Mouse (Mus musculus) kidney, embryonic 15.5 days (tissue): ENCODE measurements around the gene Ednrb. TPM values are rescaled to one million over a fixed set of nuclear protein-coding genes. Genes with fewer than 3 reads are reported as not detected.
A peak's percentile ranks its signal among the peaks of the same experiment; 100 is the strongest.

Source experiments
- ATAC-seq: fragments of 200-750 bp; cut with Nextera tagmentation; replicated peaks from 2 replicates; pipeline ENCODE4 v1.8.0; 2017; ENCODE audit warnings: moderate TSS enrichment; ENCODE audit not compliant: low FRiP score
- H3K27ac ChIP-seq: fragments of 300-500 bp; sonication (generic); 2 replicates; pipeline ENCODE4 v1.5.1; 2015; ENCODE audit warnings: mild to moderate bottlenecking, inconsistent platforms
- H3K27me3 ChIP-seq: fragments of 300-500 bp; sonication (generic); 2 replicates; pipeline ENCODE4 v1.6.1; 2015; ENCODE audit warnings: inconsistent platforms
- H3K36me3 ChIP-seq: fragments of 300-500 bp; sonication (generic); 2 replicates; pipeline ENCODE4 v1.6.1; 2015; ENCODE audit warnings: inconsistent platforms
- H3K4me1 ChIP-seq: fragments of 300-500 bp; sonication (generic); 2 replicates; pipeline ENCODE4 v1.6.1; 2015; ENCODE audit warnings: inconsistent platforms
- H3K4me2 ChIP-seq: fragments of 300-500 bp; sonication (generic); 2 replicates; pipeline ENCODE4 v1.6.1; 2015; ENCODE audit warnings: moderate library complexity, mild to moderate bottlenecking, inconsistent platforms
- H3K4me3 ChIP-seq: fragments of 300-500 bp; sonication (generic); replicated peaks from 2 replicates; pipeline ENCODE4 v1.5.1; 2015; ENCODE audit warnings: mild to moderate bottlenecking, inconsistent platforms
- H3K9ac ChIP-seq: fragments of 300-500 bp; sonication (generic); 2 replicates; pipeline ENCODE4 v1.6.1; 2015; ENCODE audit warnings: mild to moderate bottlenecking, inconsistent platforms
- H3K9me3 ChIP-seq: fragments of 300-500 bp; sonication (generic); replicated peaks from 2 replicates; pipeline ENCODE4 v1.6.1; 2016; ENCODE audit warnings: inconsistent platforms
- WGBS: fragments of 180-500 bp; shearing (Covaris S2); methylation state at CpG from one replicate; pipeline ENCODE4 v1.1.7; 2015; ENCODE audit warnings: mixed read lengths; 5-methylcytosine and 5-hydroxymethylcytosine counted together
- polyA plus RNA-seq: library from polyadenylated mRNA; unstranded; fragments of >200 nt; fragmentation: Nextera tagmentation; extraction: Ambion mirVana; gene quantifications from 2 replicates; pipeline ENCODE4 v1.2.1, GENCODE M21; 2015

Gene Ednrb
- polyA plus RNA-seq = 47.2 and 48.2 TPM in 2 replicates

DNA sequence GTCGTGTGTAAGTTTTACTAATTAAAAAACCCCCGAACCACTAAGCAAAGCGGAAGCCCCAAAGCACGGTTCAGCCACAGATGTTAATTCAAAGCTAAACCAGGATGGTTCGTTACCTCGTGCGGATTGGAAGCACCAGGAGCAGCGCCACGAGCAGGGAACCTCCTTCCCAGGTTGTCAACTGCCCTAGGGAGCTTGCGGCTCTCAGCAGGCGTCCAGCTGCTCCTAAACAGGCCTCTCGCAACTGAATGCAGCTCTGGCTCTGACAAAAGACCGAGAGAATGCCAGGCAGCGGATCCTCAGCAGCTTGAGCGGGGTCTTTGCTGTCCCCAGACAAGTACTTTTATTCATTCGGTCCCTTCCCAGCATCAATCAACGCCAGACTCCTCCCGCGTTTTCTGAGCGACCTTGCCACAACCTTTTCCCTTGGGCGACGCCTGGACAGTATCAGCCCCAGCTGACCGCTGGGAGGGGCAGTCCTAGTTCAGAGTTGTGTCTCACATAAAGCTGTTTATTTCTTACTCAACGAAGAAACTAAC, at the start of gene Ednrb:
Ednrb (minus strand) TSS at position 392 of the 539 bp plus-strand sequence.
- Histone ChIP-seq H3K4me3 (peak within 1 kb of the TSS; percentile 55), H3K4me2 (peak within 1 kb of the TSS; percentile 95), H3K9me3 (no peaks in the 10 kb centered on the region), H3K27ac (peak within 1 kb of the TSS; percentile 73), H3K27me3 (peaks cover 31% of the 10 kb centered on the region; the same call in 1 of the 2 replicates), H3K9ac (peak within 1 kb of the TSS; percentile 54), H3K36me3 (no peaks in the 10 kb centered on the region), H3K4me1 (peaks cover 15% of the 10 kb centered on the region)
- peak; percentile 75 for ATAC-seq
- WGBS = under 1% methylated on average over 24 of the region's 24 CpGs

DNA sequence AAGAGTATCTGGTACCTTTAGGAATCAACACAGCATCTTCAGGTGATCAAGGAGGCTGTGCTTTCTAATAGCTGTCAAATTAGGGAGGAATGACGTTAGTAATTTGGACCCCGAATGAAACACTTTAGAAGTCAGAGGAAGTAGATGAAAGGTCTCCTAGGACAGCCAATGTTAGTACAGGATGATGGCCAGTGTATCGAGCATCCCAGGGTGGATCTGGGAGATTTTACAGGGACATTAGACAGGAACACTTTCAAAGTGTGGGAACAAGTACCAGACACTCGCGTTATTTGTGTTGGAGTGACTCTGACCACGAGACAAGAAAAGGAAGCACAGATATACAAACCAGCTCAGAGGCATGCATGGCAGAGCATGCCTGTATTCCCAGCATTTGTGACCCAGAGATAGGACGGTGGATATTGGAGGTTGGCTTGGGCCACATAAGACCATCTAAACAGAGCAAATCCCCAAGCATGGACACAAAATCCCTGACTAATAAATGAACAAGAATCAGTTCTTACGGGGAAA, 48.3 kb upstream of the Ednrb start:
- Histone ChIP-seq H3K36me3 (no peaks in the 10 kb centered on the region), H3K27ac (no peak overlapping the region), H3K27me3 (no peaks in the 10 kb centered on the region), H3K4me3 (no peak overlapping the region), H3K4me2 (no peak overlapping the region), H3K9me3 (no peaks in the 10 kb centered on the region), H3K4me1 (no peaks in the 10 kb centered on the region), H3K9ac (no peak overlapping the region)
- WGBS = 83% methylated on average over 8 of the region's 8 CpGs
- ATAC-seq = no peak

DNA sequence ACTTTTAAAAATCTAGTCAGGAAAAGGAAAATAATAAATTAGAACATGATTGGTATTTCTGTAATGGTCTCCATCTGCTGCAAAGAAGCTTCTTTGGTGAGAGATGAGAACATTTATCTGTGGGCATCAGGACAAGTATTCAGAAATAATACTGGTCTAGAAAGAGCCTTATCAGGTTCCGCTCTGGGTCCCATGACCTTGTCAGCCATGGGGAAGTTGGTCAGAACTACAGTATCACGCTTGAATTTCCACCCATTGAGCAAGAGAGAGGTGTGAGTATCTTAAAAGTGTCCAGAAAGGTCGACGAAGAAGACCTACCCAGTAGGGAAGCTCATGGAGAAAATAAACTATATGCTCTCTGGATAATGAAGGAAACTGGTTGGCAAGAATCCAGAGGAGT, 46.6 kb upstream of the Ednrb start:
- WGBS = 81% methylated on average over 4 of the region's 4 CpGs
- no peaks in the 10 kb centered on the region for H3K27me3 ChIP-seq
- no peak for ATAC-seq
- H3K9ac ChIP-seq = no peak overlapping the region
- no peak overlapping the region for H3K27ac ChIP-seq
- H3K4me2 ChIP-seq = no peak overlapping the region
- H3K4me3 ChIP-seq = no peak overlapping the region
- no peaks in the 10 kb centered on the region for H3K4me1 ChIP-seq
- H3K36me3 ChIP-seq = no peaks in the 10 kb centered on the region
- no peaks in the 10 kb centered on the region for H3K9me3 ChIP-seq

DNA sequence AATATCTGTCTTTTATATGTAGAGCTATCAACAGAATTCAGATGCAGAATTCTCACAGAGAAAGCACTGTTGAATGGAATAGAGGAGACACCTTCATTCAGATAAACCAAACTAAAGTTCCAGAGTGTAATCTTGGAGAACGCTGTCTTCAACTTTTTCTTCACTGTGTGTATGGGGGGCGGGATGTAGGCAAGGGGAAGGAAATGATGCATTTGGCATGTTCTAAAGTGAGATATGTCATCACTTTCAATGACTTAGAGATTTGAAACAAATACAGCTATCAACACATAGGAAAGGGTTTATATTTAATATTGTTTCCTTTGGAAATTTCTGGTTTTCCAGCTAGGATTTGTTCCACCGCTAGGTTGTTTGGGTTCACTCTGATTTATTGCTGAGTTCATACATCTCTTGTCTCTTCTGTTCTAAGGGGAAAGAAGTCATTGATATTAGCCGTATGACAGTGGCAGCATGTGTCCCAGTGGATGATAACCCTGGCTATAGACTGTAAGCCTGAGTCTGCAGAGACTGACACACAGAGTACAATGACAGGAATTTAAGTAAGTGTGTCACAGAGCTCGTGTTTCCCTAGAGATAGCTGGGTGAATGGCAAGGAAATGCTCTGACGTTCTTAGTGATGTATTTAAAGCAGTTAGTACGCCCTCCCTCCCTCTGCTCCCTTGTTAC, 40.8 kb upstream of the Ednrb start:
- no peak overlapping the region for H3K4me3 ChIP-seq
- ATAC-seq = peak; percentile 78; the same call in 1 of the 2 replicates
- H3K4me1 ChIP-seq = no peaks in the 10 kb centered on the region
- H3K9me3 ChIP-seq = no peaks in the 10 kb centered on the region
- H3K9ac ChIP-seq = no peak overlapping the region
- H3K4me2 ChIP-seq = no peak overlapping the region
- H3K27me3 ChIP-seq = no peaks in the 10 kb centered on the region
- 66% methylated on average over 7 of the region's 7 CpGs for WGBS
- no peak overlapping the region for H3K27ac ChIP-seq
- no peaks in the 10 kb centered on the region for H3K36me3 ChIP-seq

DNA sequence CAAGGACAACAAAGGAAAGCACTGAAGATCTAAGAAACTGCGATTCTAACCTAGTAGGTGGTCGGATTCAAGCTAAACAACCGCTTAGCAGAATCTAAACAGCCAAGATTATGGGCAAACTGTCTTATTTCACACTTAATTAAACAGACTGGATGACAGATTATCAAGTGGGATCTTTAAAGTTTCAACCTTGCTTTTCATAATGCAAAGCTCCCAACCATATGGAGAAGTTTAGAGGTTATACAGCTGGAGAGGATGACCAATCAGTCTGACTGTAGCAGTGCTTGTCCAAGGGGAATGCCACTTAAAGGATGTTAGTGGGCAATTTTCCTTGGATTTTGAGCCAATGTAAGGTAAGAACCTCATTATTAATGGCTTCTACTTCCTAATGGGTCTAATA, 38.7 kb upstream of the Ednrb start:
- Histone ChIP-seq H3K27ac (no peak overlapping the region), H3K4me2 (no peak overlapping the region), H3K4me1 (no peaks in the 10 kb centered on the region), H3K4me3 (no peak overlapping the region), H3K27me3 (no peaks in the 10 kb centered on the region), H3K9ac (no peak overlapping the region), H3K9me3 (no peaks in the 10 kb centered on the region), H3K36me3 (no peaks in the 10 kb centered on the region)
- 95% methylated on average over 3 of the region's 3 CpGs for WGBS
- ATAC-seq = no peak

DNA sequence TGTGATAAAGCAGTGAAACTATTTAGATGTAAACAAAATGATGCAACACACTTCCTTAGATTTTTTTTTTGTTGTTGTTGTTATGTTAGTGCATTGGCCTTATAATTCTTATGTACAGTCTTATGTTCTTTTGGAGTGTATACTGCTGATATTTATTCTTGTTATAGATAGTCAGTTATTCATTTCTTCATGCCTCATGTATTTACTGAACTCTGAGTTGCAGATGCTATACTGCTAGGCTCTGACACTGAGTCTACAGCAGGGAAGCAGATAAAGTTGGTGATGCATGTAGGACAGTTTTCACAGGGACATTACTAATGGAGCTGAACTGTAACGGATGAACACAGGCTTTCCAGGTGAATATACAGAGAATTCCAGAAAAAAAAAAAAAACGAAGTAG, 32.9 kb upstream of the Ednrb start:
- WGBS = 74% methylated on average over 2 of the region's 2 CpGs
- no peak for ATAC-seq

DNA sequence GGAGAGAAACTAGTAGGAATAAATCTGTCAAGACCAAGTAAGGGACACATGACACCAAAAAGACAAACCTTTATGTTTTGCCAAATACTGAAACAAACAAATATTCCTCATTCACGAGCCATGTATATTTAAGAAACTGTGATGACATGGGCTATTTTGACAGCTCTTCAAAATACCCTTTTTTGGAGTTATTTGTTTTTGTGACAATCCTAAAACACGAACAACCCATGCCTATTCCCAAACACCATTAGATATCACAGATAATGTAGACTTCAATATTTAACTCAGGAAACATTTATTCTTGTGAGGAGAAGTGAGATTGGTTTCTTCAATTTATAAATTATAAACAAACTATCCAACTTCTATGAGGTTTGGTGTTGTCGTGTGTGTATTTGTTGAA, 32.4 kb upstream of the Ednrb start:
- H3K4me2 ChIP-seq = no peak overlapping the region
- WGBS = 83% methylated on average over 3 of the region's 3 CpGs

More for the DNA sequence above, 32.9 kb upstream of the Ednrb start:
- Histone ChIP-seq H3K4me3 (no peak overlapping the region), H3K4me1 (no peaks in the 10 kb centered on the region), H3K9ac (no peak overlapping the region), H3K36me3 (no peaks in the 10 kb centered on the region), H3K4me2 (no peak overlapping the region), H3K27ac (no peak overlapping the region), H3K9me3 (no peaks in the 10 kb centered on the region), H3K27me3 (no peaks in the 10 kb centered on the region)

DNA sequence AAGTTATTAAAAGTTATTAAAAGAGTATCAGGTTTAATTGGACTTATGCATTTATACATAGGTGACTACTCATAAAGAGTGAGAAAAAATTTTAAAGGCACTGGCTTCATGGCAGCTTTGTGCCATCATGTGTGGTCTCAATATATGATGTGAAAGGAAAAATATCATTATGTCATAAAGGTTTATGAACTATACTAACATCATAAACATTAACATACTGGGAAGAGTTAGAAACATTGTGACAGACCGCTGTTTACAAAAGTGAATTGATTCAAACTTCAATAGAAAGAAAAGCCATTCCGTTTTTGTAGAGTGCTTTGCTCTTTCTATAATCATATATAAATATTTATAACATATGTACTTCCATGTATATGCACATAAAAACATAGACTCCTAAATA, 22.4 kb upstream of the Ednrb start:
- Histone ChIP-seq H3K4me3 (no peak overlapping the region), H3K4me1 (no peaks in the 10 kb centered on the region), H3K4me2 (no peak overlapping the region), H3K27me3 (no peaks in the 10 kb centered on the region), H3K27ac (no peak overlapping the region), H3K36me3 (no peaks in the 10 kb centered on the region), H3K9ac (no peak overlapping the region), H3K9me3 (no peaks in the 10 kb centered on the region)
- no peak for ATAC-seq
- WGBS = 92% methylated on average over 2 of the region's 2 CpGs

More for the DNA sequence above, 32.4 kb upstream of the Ednrb start:
- Histone ChIP-seq H3K36me3 (no peaks in the 10 kb centered on the region), H3K9me3 (no peaks in the 10 kb centered on the region), H3K27me3 (no peaks in the 10 kb centered on the region), H3K9ac (no peak overlapping the region), H3K4me3 (no peak overlapping the region), H3K4me1 (no peaks in the 10 kb centered on the region), H3K27ac (no peak overlapping the region)
- no peak for ATAC-seq

DNA sequence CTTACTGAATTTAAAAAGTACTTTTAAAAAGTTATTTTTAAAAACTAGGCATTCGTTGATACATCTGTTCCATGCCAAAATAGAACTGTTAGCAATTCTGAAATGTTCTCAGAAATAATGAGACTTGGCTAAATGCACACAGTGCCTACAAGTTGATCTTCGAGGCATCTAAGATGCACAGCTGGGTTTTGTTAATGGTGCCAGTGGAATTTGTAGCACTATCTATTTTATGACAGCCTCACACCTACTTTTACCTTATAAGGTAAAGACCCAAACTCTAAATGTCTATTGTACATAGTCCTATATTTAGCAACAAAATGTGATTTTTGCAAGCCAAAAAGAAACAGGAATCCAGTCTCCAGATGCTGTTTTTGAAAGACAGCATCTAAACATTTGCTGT, 21.0 kb upstream of the Ednrb start:
- ATAC-seq = no peak
- H3K4me1 ChIP-seq = no peaks in the 10 kb centered on the region
- no peak overlapping the region for H3K4me2 ChIP-seq
- H3K9ac ChIP-seq = no peak overlapping the region
- no peak overlapping the region for H3K27ac ChIP-seq
- H3K27me3 ChIP-seq = no peaks in the 10 kb centered on the region
- WGBS = 60% methylated on average over 2 of the region's 2 CpGs
- H3K9me3 ChIP-seq = no peaks in the 10 kb centered on the region
- H3K36me3 ChIP-seq = no peaks in the 10 kb centered on the region
- H3K4me3 ChIP-seq = no peak overlapping the region

DNA sequence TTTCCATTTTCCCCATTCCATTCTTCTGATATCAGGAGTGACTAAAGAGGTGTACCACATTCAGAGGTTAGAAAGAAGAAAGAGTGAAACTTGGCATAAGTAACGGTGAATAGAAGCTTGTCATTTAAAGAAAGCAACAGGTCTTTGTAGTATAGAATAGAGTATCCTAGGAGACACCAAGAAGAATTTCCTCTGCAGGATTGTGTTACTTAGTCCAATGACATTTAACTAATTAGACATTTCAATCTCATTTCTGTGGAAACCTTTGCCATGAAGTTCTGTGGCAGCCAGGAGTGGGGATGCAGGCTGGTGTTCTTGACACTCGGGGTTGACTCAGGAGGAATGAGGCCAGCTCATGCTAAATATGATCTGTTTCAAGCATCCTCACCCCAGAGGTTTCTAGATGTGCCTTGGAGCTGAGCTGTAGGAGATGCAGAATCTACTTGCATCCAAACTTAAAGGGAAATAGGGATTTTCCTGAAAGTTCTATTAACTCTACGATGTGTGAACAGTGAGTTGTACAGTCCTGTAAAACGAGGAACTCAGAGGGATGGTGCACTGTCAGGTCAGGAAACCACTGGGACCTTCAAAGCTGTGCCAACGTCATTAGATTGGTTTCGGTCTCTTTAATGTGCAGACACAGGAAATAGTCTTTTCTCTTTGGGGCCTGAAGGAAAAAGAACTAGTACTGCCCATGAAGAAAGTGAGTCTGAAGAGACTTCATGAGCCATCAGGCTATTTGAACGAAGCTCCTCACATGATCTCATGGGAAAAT, 6.1 kb upstream of the Ednrb start:
- no peak overlapping the region for H3K9ac ChIP-seq
- no peaks in the 10 kb centered on the region for H3K4me1 ChIP-seq
- H3K9me3 ChIP-seq = no peaks in the 10 kb centered on the region
- no peak overlapping the region for H3K27ac ChIP-seq
- no peak overlapping the region for H3K4me2 ChIP-seq
- ATAC-seq = no peak
- 0 out of 2 replicates have a peak, but pooled peaks cover 3% of the 10 kb centered on the region for H3K27me3 ChIP-seq
- 77% methylated on average over 7 of the region's 7 CpGs for WGBS
- no peaks in the 10 kb centered on the region for H3K36me3 ChIP-seq
- H3K4me3 ChIP-seq = no peak overlapping the region

DNA sequence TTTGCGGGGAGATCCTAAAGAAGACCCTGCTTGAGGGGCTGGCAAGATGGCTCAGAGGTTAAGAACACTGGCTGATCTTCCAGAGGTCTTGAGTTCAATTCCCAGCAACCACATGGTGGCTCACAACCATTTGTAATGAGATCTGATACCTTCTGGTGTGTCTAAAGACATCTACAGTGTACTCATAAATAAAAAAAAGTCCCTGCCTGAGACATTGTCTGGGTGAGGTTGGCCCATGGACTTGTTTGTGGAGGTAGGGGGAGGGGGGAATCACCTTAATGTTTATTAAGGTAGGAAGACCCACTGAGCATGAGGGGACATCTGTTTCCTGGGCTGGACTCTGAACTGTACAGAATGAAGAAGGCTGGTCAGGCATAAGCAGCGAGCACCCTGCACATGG, 1.5 kb upstream of the Ednrb start:
- WGBS = 95% methylated on average over 2 of the region's 2 CpGs
- no peaks in the 10 kb centered on the region for H3K9me3 ChIP-seq
- peaks cover 31% of the 10 kb centered on the region; the same call in 1 of the 2 replicates for H3K27me3 ChIP-seq
- peaks cover 15% of the 10 kb centered on the region for H3K4me1 ChIP-seq
- no peak for ATAC-seq
- no peak overlapping the region for H3K9ac ChIP-seq
- no peak overlapping the region for H3K27ac ChIP-seq
- H3K36me3 ChIP-seq = no peaks in the 10 kb centered on the region
- no peak overlapping the region for H3K4me3 ChIP-seq
- H3K4me2 ChIP-seq = no peak overlapping the region

DNA sequence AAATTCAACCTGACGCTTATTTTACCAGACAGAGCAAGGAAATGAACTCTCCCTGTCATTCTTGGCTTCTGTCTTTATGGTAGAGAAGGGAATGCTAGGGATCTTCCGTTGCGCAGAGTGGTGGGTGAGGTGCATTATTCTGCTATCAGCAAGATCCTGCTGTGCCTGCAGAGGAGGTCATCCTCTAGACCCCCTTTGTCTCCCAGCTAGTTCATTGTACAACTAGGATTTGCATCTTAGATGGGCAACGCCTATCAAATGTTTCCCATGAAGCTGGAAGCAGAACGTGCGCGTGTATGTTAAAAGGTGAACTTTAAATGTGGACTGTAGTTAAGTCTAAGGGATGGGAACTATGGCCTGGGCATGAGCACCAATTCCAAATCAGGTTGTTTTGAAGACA, 742 bp upstream of the Ednrb start:
- H3K36me3 ChIP-seq = no peaks in the 10 kb centered on the region
- peaks cover 15% of the 10 kb centered on the region for H3K4me1 ChIP-seq
- H3K4me3 ChIP-seq = no peak overlapping the region
- WGBS = 80% methylated on average over 7 of the region's 7 CpGs
- no peaks in the 10 kb centered on the region for H3K9me3 ChIP-seq
- H3K27me3 ChIP-seq = peaks cover 31% of the 10 kb centered on the region; the same call in 1 of the 2 replicates
- no peak overlapping the region for H3K27ac ChIP-seq
- no peak overlapping the region for H3K4me2 ChIP-seq
- no peak overlapping the region for H3K9ac ChIP-seq
- ATAC-seq = no peak
